Mouse (Mus musculus) kidney, adult 18-20 months (tissue): ENCODE data around the gene Ankrd22.

ENCODE experiments used
- DNase-seq: peaks from one replicate; pipeline ENCODE4 v3.0.0; 2021

Ankrd22 gene

GRCm38 (mm10) chr19:34078130-34078529, 87.7 kb downstream of the Ankrd22 start:
- DNase-seq = no peak

GRCm38 (mm10) chr19:34074239-34074638, 91.6 kb downstream of the Ankrd22 start:
- DNase-seq = no peak
